Mouse (Mus musculus): ENCODE data around the gene Inf2. TPM values are rescaled to one million over a fixed set of nuclear protein-coding genes. Genes with fewer than 3 reads are reported as not detected.
A peak's percentile ranks its signal among the peaks of the same experiment; 100 is the strongest.

Inf2 gene
- total and polyA plus RNA-seq, 2 experiments from 2014 or later: 1.4 to 5.9 TPM

GRCm38 (mm10) chr12:112593951-112594915 is 5.6 kb downstream of the Inf2 start:
- H3K36me3 ChIP-seq (ENCODE audit: insufficient read depth, low read length): no peaks in the 10 kb centered on the region
- H3K27me3 ChIP-seq (ENCODE audit: insufficient read depth, low read length): 0 out of 2 replicates have a peak, but pooled peaks cover 1% of the 10 kb centered on the region
- DNase-seq (ENCODE audit: low spot score) (no peak), ATAC-seq (no peak)
- no peak overlapping the region for H3K4me3 ChIP-seq (ENCODE audit: low read length)
- H3K4me2 ChIP-seq (ENCODE audit: low read depth, low read length): no peak overlapping the region
- no peak overlapping the region; the same call in 1 of the 2 replicates for H3K9ac ChIP-seq (replicated peaks; ENCODE audit: low read length)
- H3K4me1 ChIP-seq (ENCODE audit: insufficient read depth, low read length): peaks cover 9% of the 10 kb centered on the region; the same call in 1 of the 2 replicates
- no peak for TF ChIP-seq CTCF (IDR thresholded peaks at IDR 0.05; ENCODE audit: low read depth)
- no peaks in the 10 kb centered on the region for H3K9me3 ChIP-seq (ENCODE audit: low read length)
- WGBS: 69% methylated on average over 16 of the region's 16 CpGs
- peak overlapping the region; percentile 20; the same call in 1 of the 2 replicates for H3K27ac ChIP-seq

- Histone ChIP-seq H3K27ac (peak overlapping the region; percentile 20; the same call in 1 of the 2 replicates), H3K9ac (replicated peaks; ENCODE audit: low read length) (no peak overlapping the region; the same call in 1 of the 2 replicates), H3K27me3 (ENCODE audit: insufficient read depth, low read length) (no peaks in the 10 kb centered on the region), H3K4me1 (ENCODE audit: insufficient read depth, low read length) (peaks cover 9% of the 10 kb centered on the region; the same call in 1 of the 2 replicates), H3K36me3 (ENCODE audit: insufficient read depth, low read length) (no peaks in the 10 kb centered on the region), H3K4me3 (ENCODE audit: low read length) (no peak overlapping the region), H3K9me3 (ENCODE audit: low read length) (no peaks in the 10 kb centered on the region), H3K4me2 (ENCODE audit: low read depth, low read length) (no peak overlapping the region)
- ATAC-seq (no peak), DNase-seq (ENCODE audit: low spot score) (no peak)
- WGBS: 34% methylated on average over 4 of the region's 4 CpGs
- no peak for TF ChIP-seq CTCF (IDR thresholded peaks at IDR 0.05; ENCODE audit: low read depth)
Measured at GRCm38 (mm10) chr12:112594989-112595388, 6.4 kb downstream of the Inf2 start.

- no peak for DNase-seq (ENCODE audit: low spot score)
- Histone ChIP-seq H3K4me2 (ENCODE audit: low read depth, low read length) (no peak overlapping the region), H3K27ac (0 out of 2 replicates have a peak overlapping the region, but pooled peaks have one; percentile 20), H3K27me3 (ENCODE audit: insufficient read depth, low read length) (no peaks in the 10 kb centered on the region), H3K9me3 (ENCODE audit: low read length) (no peaks in the 10 kb centered on the region), H3K4me3 (ENCODE audit: low read length) (no peak overlapping the region), H3K9ac (replicated peaks; ENCODE audit: low read length) (no peak overlapping the region), H3K36me3 (ENCODE audit: insufficient read depth, low read length) (no peaks in the 10 kb centered on the region), H3K4me1 (ENCODE audit: insufficient read depth, low read length) (peaks cover 9% of the 10 kb centered on the region; the same call in 1 of the 2 replicates)
- no peak for ATAC-seq
- WGBS: 75% methylated on average over 4 of the region's 4 CpGs
- no peak for TF ChIP-seq CTCF (IDR thresholded peaks at IDR 0.05; ENCODE audit: low read depth)
Measured at GRCm38 (mm10) chr12:112595626-112596025, 7.0 kb downstream of the Inf2 start.

GRCm38 (mm10) chr12:112596454-112596853 is 7.9 kb downstream of the Inf2 start:
- no peak overlapping the region for H3K4me3 ChIP-seq (ENCODE audit: low read length)
- WGBS: 74% methylated on average over 9 of the region's 9 CpGs
- no peak overlapping the region for H3K4me2 ChIP-seq (ENCODE audit: low read depth, low read length)
- no peaks in the 10 kb centered on the region for H3K36me3 ChIP-seq (ENCODE audit: insufficient read depth, low read length)
- H3K27ac ChIP-seq: no peak overlapping the region
- peaks cover 9% of the 10 kb centered on the region; the same call in 1 of the 2 replicates for H3K4me1 ChIP-seq (ENCODE audit: insufficient read depth, low read length)
- no peak for ATAC-seq
- DNase-seq (ENCODE audit: low spot score): no peak
- H3K9ac ChIP-seq (replicated peaks; ENCODE audit: low read length): no peak overlapping the region
- no peak for TF ChIP-seq CTCF (IDR thresholded peaks at IDR 0.05; ENCODE audit: low read depth)
- no peaks in the 10 kb centered on the region for H3K27me3 ChIP-seq (ENCODE audit: insufficient read depth, low read length)
- H3K9me3 ChIP-seq (ENCODE audit: low read length): no peaks in the 10 kb centered on the region

GRCm38 (mm10) chr12:112596891-112597500 is 8.4 kb downstream of the Inf2 start:
- no peak overlapping the region for H3K9ac ChIP-seq (replicated peaks; ENCODE audit: low read length)
- TF ChIP-seq CTCF (IDR thresholded peaks at IDR 0.05; ENCODE audit: low read depth): no peak
- H3K27me3 ChIP-seq (ENCODE audit: insufficient read depth, low read length): no peaks in the 10 kb centered on the region
- H3K9me3 ChIP-seq (ENCODE audit: low read length): no peaks in the 10 kb centered on the region
- H3K4me2 ChIP-seq (ENCODE audit: low read depth, low read length): no peak overlapping the region
- DNase-seq (ENCODE audit: low spot score) (no peak), ATAC-seq (no peak)
- 64% methylated on average over 14 of the region's 14 CpGs for WGBS
- peaks cover 9% of the 10 kb centered on the region; the same call in 1 of the 2 replicates for H3K4me1 ChIP-seq (ENCODE audit: insufficient read depth, low read length)
- H3K27ac ChIP-seq: no peak overlapping the region
- H3K4me3 ChIP-seq (ENCODE audit: low read length): no peak overlapping the region
- no peaks in the 10 kb centered on the region for H3K36me3 ChIP-seq (ENCODE audit: insufficient read depth, low read length)

GRCm38 (mm10) chr12:112597618-112598017 is 9.0 kb downstream of the Inf2 start:
- peaks cover 9% of the 10 kb centered on the region; the same call in 1 of the 2 replicates for H3K4me1 ChIP-seq (ENCODE audit: insufficient read depth, low read length)
- no peak overlapping the region for H3K4me2 ChIP-seq (ENCODE audit: low read depth, low read length)
- no peak overlapping the region for H3K4me3 ChIP-seq (ENCODE audit: low read length)
- no peak for TF ChIP-seq CTCF (IDR thresholded peaks at IDR 0.05; ENCODE audit: low read depth)
- ATAC-seq: no peak
- H3K36me3 ChIP-seq (ENCODE audit: insufficient read depth, low read length): no peaks in the 10 kb centered on the region
- no peaks in the 10 kb centered on the region for H3K27me3 ChIP-seq (ENCODE audit: insufficient read depth, low read length)
- no peak overlapping the region for H3K9ac ChIP-seq (replicated peaks; ENCODE audit: low read length)
- peak; percentile 40 for DNase-seq (ENCODE audit: low spot score)
- H3K27ac ChIP-seq: no peak overlapping the region
- WGBS: 75% methylated on average over 8 of the region's 8 CpGs
- H3K9me3 ChIP-seq (ENCODE audit: low read length): no peaks in the 10 kb centered on the region
